ENCODE assay signal across 8 mouse cellular contexts in the genomic region with DNA sequence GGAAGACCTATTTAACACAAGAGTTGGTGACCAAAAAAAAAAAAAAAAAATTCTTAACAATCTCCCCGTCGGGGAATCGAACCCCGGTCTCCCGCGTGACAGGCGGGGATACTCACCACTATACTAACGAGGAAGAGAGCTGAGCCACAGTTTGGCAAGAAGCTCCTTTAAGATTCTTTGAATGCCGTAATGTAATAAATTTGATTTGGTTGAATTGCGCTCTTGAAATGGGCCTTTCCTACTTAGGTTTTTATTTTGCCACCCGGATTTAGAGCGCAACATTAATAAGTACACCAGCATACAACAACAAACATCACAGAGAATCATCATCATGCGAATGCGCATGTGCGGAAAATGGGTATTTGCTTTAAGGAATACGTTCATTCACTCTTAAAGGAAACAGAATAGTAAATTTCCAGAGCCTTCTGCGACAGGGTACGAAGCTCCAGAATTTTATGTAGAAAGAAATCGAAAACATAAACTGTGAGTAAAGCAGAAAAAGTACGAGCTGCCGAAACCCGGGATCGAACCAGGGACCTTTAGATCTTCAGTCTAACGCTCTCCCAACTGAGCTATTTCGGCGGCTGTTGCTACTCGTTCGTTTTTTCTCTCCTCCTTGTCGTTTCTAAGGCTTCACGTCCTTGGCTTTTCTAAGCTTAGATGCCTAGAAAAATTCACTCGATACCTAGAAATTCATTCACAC. TPM values are rescaled to one million over a fixed set of nuclear protein-coding genes. Genes with fewer than 3 reads are reported as not detected.
DNase-seq lines count a peak whose midpoint lies in the region; ATAC-seq lines count a peak whose summit lies in the region.

No protein-coding gene starts in this region.

- peak overlapping the region; percentile 60 for H3K4me3 ChIP-seq in embryonic facial prominence, embryonic 15.5 days (replicated peaks)
- peak overlapping the region; percentile 82 for H3K4me3 ChIP-seq in heart, embryonic 10.5 days
- peak overlapping the region; percentile 72 for H3K4me3 ChIP-seq in kidney, embryonic 14.5 days (ENCODE audit: low read length)
- H3K4me3 ChIP-seq in limb, embryonic 15.5 days, result peak overlapping the region; percentile 59

- no peaks in the 10 kb centered on the region for H3K27me3 ChIP-seq in embryonic facial prominence, embryonic 15.5 days
- no peaks in the 10 kb centered on the region for H3K27me3 ChIP-seq in heart, embryonic 10.5 days (ENCODE audit: insufficient read depth, poor library complexity, severe bottlenecking)
- no peaks in the 10 kb centered on the region for H3K27me3 ChIP-seq in kidney, embryonic 14.5 days (ENCODE audit: control insufficient read depth, insufficient read depth, low read length)
- H3K27me3 ChIP-seq in limb, embryonic 15.5 days, result no peaks in the 10 kb centered on the region

- peaks cover 25% of the 10 kb centered on the region for H3K4me1 ChIP-seq in embryonic facial prominence, embryonic 15.5 days
- H3K4me1 ChIP-seq in heart, embryonic 10.5 days, result peaks cover 22% of the 10 kb centered on the region
- H3K4me1 ChIP-seq in kidney, embryonic 14.5 days (ENCODE audit: control insufficient read depth, insufficient read depth, low read length), result peaks cover 13% of the 10 kb centered on the region
- peaks cover 25% of the 10 kb centered on the region for H3K4me1 ChIP-seq in limb, embryonic 15.5 days

- DNase-seq in 416B (ENCODE audit: low read depth), result peak; percentile 95
- DNase-seq in adrenal gland, postnatal 4 days (ENCODE audit: low spot score in 2 of 2), result peak; percentile 64 to 77
- DNase-seq in heart, embryonic 10.5 days (ENCODE audit: low spot score), result peak; percentile 91
- peak; percentile 70 to 83 for DNase-seq in monocyte, adult 2 months (ENCODE audit: low read depth in 1 of 2, low spot score in 2 of 2)
- peak; percentile 71 to 85 for DNase-seq in spleen, postnatal 14 days (ENCODE audit: low spot score in 2 of 2)

- under 1% methylated on average over 31 of the region's 31 CpGs for WGBS in embryonic facial prominence, embryonic 15.5 days
- 1% methylated on average over 31 of the region's 31 CpGs for WGBS in heart, embryonic 10.5 days
- under 1% methylated on average over 31 of the region's 31 CpGs for WGBS in kidney, embryonic 14.5 days
- whole genome bisulfite sequencing in limb, embryonic 15.5 days, result under 1% methylated on average over 31 of the region's 31 CpGs

- no peaks in the 10 kb centered on the region for H3K36me3 ChIP-seq in embryonic facial prominence, embryonic 15.5 days
- no peaks in the 10 kb centered on the region for H3K36me3 ChIP-seq in heart, embryonic 10.5 days
- no peaks in the 10 kb centered on the region for H3K36me3 ChIP-seq in kidney, embryonic 14.5 days (ENCODE audit: control insufficient read depth, insufficient read depth, low read length)
- no peaks in the 10 kb centered on the region for H3K36me3 ChIP-seq in limb, embryonic 15.5 days

- H3K9me3 ChIP-seq in embryonic facial prominence, embryonic 15.5 days (replicated peaks), result no peaks in the 10 kb centered on the region
- no peaks in the 10 kb centered on the region for H3K9me3 ChIP-seq in heart, embryonic 10.5 days
- H3K9me3 ChIP-seq in kidney, embryonic 14.5 days (ENCODE audit: control insufficient read depth, low read length), result no peaks in the 10 kb centered on the region
- H3K9me3 ChIP-seq in limb, embryonic 15.5 days, result no peaks in the 10 kb centered on the region

- peak; percentile 68 for ATAC-seq in embryonic facial prominence, embryonic 15.5 days (ENCODE audit: insufficient number of reproducible peaks, low FRiP score, low TSS enrichment, low read depth)
- peak; percentile 51 for ATAC-seq in kidney, embryonic 14.5 days (ENCODE audit: low FRiP score, low TSS enrichment)
- ATAC-seq in limb, embryonic 15.5 days (ENCODE audit: insufficient number of reproducible peaks, low FRiP score, low TSS enrichment, low read depth), result peak; percentile 61; the same call in 1 of the 2 replicates

- peak overlapping the region; percentile 91 for H3K27ac ChIP-seq in embryonic facial prominence, embryonic 15.5 days (replicated peaks)
- peak overlapping the region; percentile 92 for H3K27ac ChIP-seq in heart, embryonic 10.5 days
- peak overlapping the region; percentile 86 for H3K27ac ChIP-seq in kidney, embryonic 14.5 days (ENCODE audit: low read depth, low read length)
- H3K27ac ChIP-seq in limb, embryonic 15.5 days, result peak overlapping the region; percentile 91

- H3K9ac ChIP-seq in embryonic facial prominence, embryonic 15.5 days, result peak overlapping the region; percentile 63
- H3K9ac ChIP-seq in kidney, embryonic 14.5 days (ENCODE audit: low read depth, low read length), result peak overlapping the region; percentile 59
- H3K9ac ChIP-seq in limb, embryonic 15.5 days, result peak overlapping the region; percentile 48; the same call in 1 of the 2 replicates

- peak overlapping the region; percentile 87 for H3K4me2 ChIP-seq in embryonic facial prominence, embryonic 15.5 days (replicated peaks)
- H3K4me2 ChIP-seq in kidney, embryonic 14.5 days (replicated peaks; ENCODE audit: low read depth, low read length), result peak overlapping the region; percentile 90
- H3K4me2 ChIP-seq in limb, embryonic 15.5 days, result peak overlapping the region; percentile 80

RNA-seq across cellular contexts. Expression of gene Ubc, which starts 15.7 kb away (rescaled TPM):
- 1,000 to 10,000 TPM; 1,138 to 1,334 TPM for total RNA-seq in adrenal gland, postnatal 4 days (2021)
- 1,092 and 1,100 TPM in 2 replicates for polyA plus RNA-seq in embryonic facial prominence, embryonic 15.5 days (2015; fragmentation: Nextera tagmentation; extraction: Ambion mirVana)
- 921 and 966 TPM in 2 replicates for polyA plus RNA-seq in heart, embryonic 10.5 days (2016; fragmentation: Nextera tagmentation; extraction: Ambion mirVana)
- polyA plus RNA-seq in kidney, embryonic 14.5 days (2014; fragmentation: Nextera tagmentation; extraction: Ambion mirVana), result 715 and 1,051 TPM in 2 replicates
- 1,133 and 1,236 TPM in 2 replicates for polyA plus RNA-seq in limb, embryonic 15.5 days (2015; fragmentation: Nextera tagmentation; extraction: Ambion mirVana)

RNA-seq across cellular contexts. Expression of gene Gm10382, which starts 16.6 kb away (rescaled TPM):
- total RNA-seq in adrenal gland, postnatal 4 days (2021), result under 1 TPM in 1 of 2 experiments, not detected in 1; 0.25 TPM
- polyA plus RNA-seq in embryonic facial prominence, embryonic 15.5 days (2015; fragmentation: Nextera tagmentation; extraction: Ambion mirVana), result 0.32 and 0.48 TPM in 2 replicates
- 0.34 and 0.67 TPM in 2 replicates for polyA plus RNA-seq in heart, embryonic 10.5 days (2016; fragmentation: Nextera tagmentation; extraction: Ambion mirVana)
- 0.16 and 0.41 TPM in 2 replicates for polyA plus RNA-seq in kidney, embryonic 14.5 days (2014; fragmentation: Nextera tagmentation; extraction: Ambion mirVana)
- polyA plus RNA-seq in limb, embryonic 15.5 days (2015; fragmentation: Nextera tagmentation; extraction: Ambion mirVana), result 0.14 and 0.32 TPM in 2 replicates

RNA-seq across cellular contexts. Expression of gene Dhx37, which starts 28.2 kb away (rescaled TPM):
- total RNA-seq in adrenal gland, postnatal 4 days (2021), result 10 to 100 TPM; 14.0 to 16.0 TPM
- 11.3 and 12.7 TPM in 2 replicates for polyA plus RNA-seq in embryonic facial prominence, embryonic 15.5 days (2015; fragmentation: Nextera tagmentation; extraction: Ambion mirVana)
- 15.9 and 18.7 TPM in 2 replicates for polyA plus RNA-seq in heart, embryonic 10.5 days (2016; fragmentation: Nextera tagmentation; extraction: Ambion mirVana)
- polyA plus RNA-seq in kidney, embryonic 14.5 days (2014; fragmentation: Nextera tagmentation; extraction: Ambion mirVana), result 7.7 and 14.4 TPM in 2 replicates
- 9.0 and 9.2 TPM in 2 replicates for polyA plus RNA-seq in limb, embryonic 15.5 days (2015; fragmentation: Nextera tagmentation; extraction: Ambion mirVana)

RNA-seq across cellular contexts. Expression of gene Bri3bp, which starts 35.7 kb away (rescaled TPM):
- 10 to 100 TPM; 34.2 to 37.0 TPM for total RNA-seq in adrenal gland, postnatal 4 days (2021)
- 34.1 and 37.6 TPM in 2 replicates for polyA plus RNA-seq in embryonic facial prominence, embryonic 15.5 days (2015; fragmentation: Nextera tagmentation; extraction: Ambion mirVana)
- polyA plus RNA-seq in heart, embryonic 10.5 days (2016; fragmentation: Nextera tagmentation; extraction: Ambion mirVana), result 45.6 and 52.9 TPM in 2 replicates
- 29.6 and 39.8 TPM in 2 replicates for polyA plus RNA-seq in kidney, embryonic 14.5 days (2014; fragmentation: Nextera tagmentation; extraction: Ambion mirVana)
- polyA plus RNA-seq in limb, embryonic 15.5 days (2015; fragmentation: Nextera tagmentation; extraction: Ambion mirVana), result 32.4 and 33.0 TPM in 2 replicates

Comparison
In these comparisons a context has a peak if more than half of its experiments do, and no peak if none do; other contexts are left out.
1. Peak in every context shown above with its lines: DNase-seq, ATAC-seq, H3K4me3 ChIP-seq and H3K27ac ChIP-seq.